23 mouse cellular contexts compared by ENCODE assay signal in genomic region chr4:108484230-108484629, GRCm38 (mm10). TPM values are rescaled to one million over a fixed set of nuclear protein-coding genes. Genes with fewer than 3 reads are reported as not detected.
DNase-seq lines count a peak whose midpoint lies in the region; ATAC-seq lines count a peak whose summit lies in the region.
"Had no signal": no experiment of that assay in that cellular context is flagged by ENCODE, and none has a peak within 500 bp of the region (broad histone marks: within the 10 kb centered on the region; RNA-seq: fewer than 3 reads in every experiment).

No protein-coding gene starts in this region.

- DNase-seq in layer of hippocampus, adult 11-12 months (ENCODE audit: low spot score) = peak; percentile 24
- no peak for DNase-seq in layer of hippocampus, postnatal 10 days (ENCODE audit: low spot score in 2 of 2)
- DNase-seq in cerebellum, adult 11-12 months = peak; percentile 87
- peak; percentile 35 to 69 for DNase-seq in cerebellum, postnatal 14 days
- peak; percentile 2 to 47 for DNase-seq in layer of hippocampus, postnatal 14 days (ENCODE audit: low spot score in 2 of 2)
- no peak for DNase-seq in heart, adult 8-10 months (ENCODE audit: low spot score)
- DNase-seq in gastrocnemius, adult 18-20 months (ENCODE audit: low spot score) = no peak
- DNase-seq: adrenal gland, postnatal 14 days; embryo, embryonic 11 days; forebrain, postnatal 0 days; heart, postnatal 14 days; midbrain, embryonic 14.5 days; thymus, adult 18-20 months; thymus, postnatal 4 days had no signal

- H3K27ac ChIP-seq in intestine, embryonic 15.5 days = no peak overlapping the region
- H3K27ac ChIP-seq: hindbrain, embryonic 14.5 days; limb, embryonic 15.5 days; liver, embryonic 15.5 days; neural tube, embryonic 15.5 days had no signal

- no peak for ATAC-seq in intestine, embryonic 15.5 days
- ATAC-seq: forebrain, postnatal 0 days; intestine, postnatal 0 days; lung, postnatal 0 days had no signal

- peaks cover 13% of the 10 kb centered on the region; the same call in 1 of the 2 replicates for H3K36me3 ChIP-seq in intestine, embryonic 15.5 days

- H3K9me3 ChIP-seq in intestine, embryonic 15.5 days = no peaks in the 10 kb centered on the region
- H3K9me3 ChIP-seq: heart, embryonic 12.5 days; limb, embryonic 15.5 days; liver, embryonic 15.5 days; neural tube, embryonic 15.5 days had no signal

- no peak overlapping the region for H3K4me3 ChIP-seq in intestine, embryonic 15.5 days (replicated peaks)
- H3K4me3 ChIP-seq: heart, embryonic 12.5 days; limb, embryonic 15.5 days; liver, embryonic 15.5 days; neural tube, embryonic 15.5 days had no signal

- no peak overlapping the region for H3K9ac ChIP-seq in intestine, embryonic 15.5 days
- H3K9ac ChIP-seq: forebrain, postnatal 0 days; heart, embryonic 12.5 days; hindbrain, embryonic 14.5 days; limb, embryonic 15.5 days; liver, embryonic 15.5 days; neural tube, embryonic 15.5 days had no signal

- 90% methylated on average over 4 of the region's 4 CpGs for WGBS in intestine, embryonic 15.5 days

- no peaks in the 10 kb centered on the region for H3K4me1 ChIP-seq in intestine, embryonic 15.5 days (replicated peaks)
- H3K4me1 ChIP-seq: heart, embryonic 12.5 days; limb, embryonic 15.5 days; liver, embryonic 15.5 days; neural tube, embryonic 15.5 days had no signal

- no peaks in the 10 kb centered on the region for H3K27me3 ChIP-seq in intestine, embryonic 15.5 days (replicated peaks)
- H3K27me3 ChIP-seq: CH12.LX; heart, embryonic 12.5 days; limb, embryonic 15.5 days; liver, embryonic 15.5 days; neural tube, embryonic 15.5 days had no signal

- H3K4me2 ChIP-seq in intestine, embryonic 15.5 days (replicated peaks) = no peak overlapping the region
- H3K4me2 ChIP-seq: heart, embryonic 12.5 days; hindbrain, embryonic 14.5 days; limb, embryonic 15.5 days; liver, embryonic 15.5 days; neural tube, embryonic 15.5 days had no signal

RNA-seq across cellular contexts. Expression of gene Tut4, which starts 25.0 kb away (rescaled TPM):
- 10 to 100 TPM; 47.1 to 50.1 TPM for total RNA-seq in layer of hippocampus, postnatal 10 days (2021)
- 10 to 100 TPM; 40.3 to 41.3 TPM for total RNA-seq in layer of hippocampus, postnatal 14 days (2021)
- 45.5 and 49.4 TPM in 2 replicates for polyA plus RNA-seq in intestine, embryonic 15.5 days (2015; fragmentation: Nextera tagmentation; extraction: Ambion mirVana)
- 10 to 100 TPM; 14.6 to 25.2 (median 18.6) TPM for total RNA-seq in heart, adult 8-10 months (2022)
- 10 to 100 TPM; 16.8 to 22.6 TPM for total RNA-seq in gastrocnemius, adult 18-20 months (2021)

Comparison
In these comparisons a context has a peak if more than half of its experiments do, and no peak if none do; other contexts are left out.
1. DNase-seq: peak in layer of hippocampus, adult 11-12 months (single experiment), cerebellum, adult 11-12 months (single experiment), cerebellum, postnatal 14 days (2 of 2) and layer of hippocampus, postnatal 14 days (2 of 2); none in layer of hippocampus, postnatal 10 days (0 of 2), heart, adult 8-10 months (single experiment) and gastrocnemius, adult 18-20 months (single experiment).